ENCODE assay signal across 31 mouse cellular contexts in the genomic region with DNA sequence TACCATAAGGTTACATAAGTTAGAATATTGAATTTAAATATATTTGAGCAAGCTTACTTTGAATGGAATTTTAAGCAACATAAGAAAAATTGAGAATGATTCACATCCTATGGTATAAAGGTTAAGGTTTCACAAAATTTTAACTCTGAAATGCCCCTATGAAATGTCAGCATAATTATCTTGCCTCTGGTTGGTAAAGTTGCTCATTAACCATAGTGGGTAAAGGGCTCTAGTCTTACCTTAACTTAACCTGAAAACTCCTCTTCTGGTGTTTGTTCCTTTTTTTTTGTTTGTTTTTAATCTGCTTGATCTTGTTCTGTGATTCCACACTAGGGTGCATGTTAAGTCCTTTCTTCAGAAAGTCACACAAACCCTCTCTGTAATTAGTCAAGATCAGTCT.
"Had no signal": no experiment of that assay in that cellular context is flagged by ENCODE, and none has a peak within 500 bp of the region (broad histone marks: within the 10 kb centered on the region; RNA-seq: fewer than 3 reads in every experiment).

No protein-coding gene starts in this region.

- H3K4me1 ChIP-seq: limb, embryonic 10.5 days; limb, embryonic 12.5 days; limb, embryonic 13.5 days; limb, embryonic 15.5 days; liver, embryonic 13.5 days; liver, embryonic 15.5 days; lung, embryonic 15.5 days; megakaryocyte, embryonic 14.5 days; midbrain, embryonic 10.5 days; midbrain, embryonic 12.5 days; midbrain, embryonic 13.5 days; midbrain, embryonic 15.5 days; neural tube, embryonic 12.5 days had no signal

- H3K4me2 ChIP-seq: limb, embryonic 12.5 days; limb, embryonic 13.5 days; limb, embryonic 15.5 days; liver, embryonic 11.5 days; liver, embryonic 13.5 days; liver, embryonic 15.5 days; lung, embryonic 14.5 days; lung, embryonic 15.5 days; midbrain, embryonic 11.5 days; midbrain, embryonic 12.5 days; midbrain, embryonic 13.5 days; midbrain, embryonic 15.5 days; neural tube, embryonic 12.5 days had no signal

- DNase-seq: left cerebral cortex, postnatal 4 days; liver; liver, embryonic 13.5 days; liver, postnatal 0 days; lung, adult 18-20 months; lung, adult 2 months; lung, embryonic 14.5 days; lung, postnatal 10 days; lung, postnatal 14 days; lung, postnatal 36 days; lung, postnatal 4 days; midbrain, embryonic 14.5 days had no signal

- H3K36me3 ChIP-seq: limb, embryonic 10.5 days; limb, embryonic 12.5 days; limb, embryonic 13.5 days; limb, embryonic 15.5 days; liver, embryonic 13.5 days; liver, embryonic 15.5 days; lung, embryonic 15.5 days; midbrain, embryonic 10.5 days; midbrain, embryonic 12.5 days; midbrain, embryonic 13.5 days; midbrain, embryonic 15.5 days; neural tube, embryonic 12.5 days had no signal

- ATAC-seq: liver, postnatal 0 days; lung, postnatal 0 days; midbrain, embryonic 13.5 days; midbrain, embryonic 15.5 days; midbrain, embryonic 16.5 days had no signal

- H3K27ac ChIP-seq: limb, embryonic 10.5 days; limb, embryonic 12.5 days; limb, embryonic 13.5 days; limb, embryonic 15.5 days; liver, embryonic 13.5 days; liver, embryonic 14.5 days; liver, embryonic 15.5 days; lung, embryonic 15.5 days; macrophage; midbrain, embryonic 10.5 days; midbrain, embryonic 12.5 days; midbrain, embryonic 13.5 days; midbrain, embryonic 15.5 days; neural tube, embryonic 12.5 days had no signal

- H3K27me3 ChIP-seq: limb, embryonic 12.5 days; limb, embryonic 13.5 days; limb, embryonic 15.5 days; liver, embryonic 13.5 days; liver, embryonic 15.5 days; lung, embryonic 15.5 days; megakaryocyte, embryonic 14.5 days; midbrain, embryonic 12.5 days; midbrain, embryonic 13.5 days; midbrain, embryonic 15.5 days; neural tube, embryonic 12.5 days had no signal

- H3K9me3 ChIP-seq: limb, embryonic 10.5 days; limb, embryonic 15.5 days; liver, embryonic 13.5 days; liver, embryonic 15.5 days; lung, embryonic 15.5 days; midbrain, embryonic 12.5 days; midbrain, embryonic 13.5 days; midbrain, embryonic 15.5 days; neural tube, embryonic 12.5 days had no signal

- H3K4me3 ChIP-seq: limb, embryonic 10.5 days; limb, embryonic 12.5 days; limb, embryonic 13.5 days; limb, embryonic 15.5 days; liver, embryonic 13.5 days; liver, embryonic 15.5 days; lung, embryonic 15.5 days; midbrain, embryonic 10.5 days; midbrain, embryonic 12.5 days; midbrain, embryonic 13.5 days; midbrain, embryonic 15.5 days; myocyte; neural tube, embryonic 12.5 days had no signal

- H3K9ac ChIP-seq: limb, embryonic 12.5 days; limb, embryonic 13.5 days; limb, embryonic 15.5 days; liver, embryonic 13.5 days; liver, embryonic 14.5 days; liver, embryonic 15.5 days; liver, postnatal 0 days; lung, embryonic 14.5 days; lung, embryonic 15.5 days; midbrain, embryonic 12.5 days; midbrain, embryonic 13.5 days; midbrain, embryonic 15.5 days; neural tube, embryonic 12.5 days had no signal
